Mouse (Mus musculus) lung, postnatal 25 days (tissue): ENCODE measurements around the gene Fbxl21.
A peak's percentile ranks its signal among the peaks of the same experiment; 100 is the strongest.

Source experiments
- DNase-seq: peaks from one replicate; pipeline ENCODE4 v3.0.0; 2022; ENCODE audit warnings: low spot score

Gene Fbxl21

DNA sequence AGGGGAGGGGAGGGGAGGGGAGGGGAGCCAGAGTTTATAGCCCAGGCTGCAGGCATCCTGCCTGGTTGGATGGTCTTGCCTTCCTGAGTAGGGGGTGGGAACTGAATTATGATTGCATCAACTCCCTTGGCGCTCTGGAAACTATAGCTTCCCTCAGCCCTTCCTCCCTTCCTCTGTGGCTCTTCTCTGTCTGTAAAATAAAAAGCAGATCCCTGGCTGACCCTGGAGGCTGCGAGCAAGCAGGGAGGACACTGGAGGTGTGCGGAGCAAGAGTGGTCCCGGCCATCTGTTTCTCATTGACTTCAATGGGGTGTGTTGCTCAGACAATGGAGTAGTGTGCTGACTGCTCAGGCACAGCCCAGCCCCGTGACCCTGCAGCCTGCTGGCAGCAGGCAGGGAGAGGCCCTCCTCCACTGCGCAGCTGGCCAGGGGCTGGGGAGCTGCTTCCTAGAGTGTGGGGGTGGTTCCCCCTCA lies 59.7 kb downstream of the Fbxl21 start:
- DNase-seq = no peak

- DNase-seq = no peak
These were observed 60.4 kb downstream of the Fbxl21 start for GRCm38 (mm10) chr13:56582720-56583119.

- peak; percentile 71 for DNase-seq
These were observed 63.8 kb downstream of the Fbxl21 start for GRCm38 (mm10) chr13:56586046-56586445.
